Mouse (Mus musculus) erythroblast, embryonic 14.5 days (primary cell): ENCODE results near the gene Azin2.

Source experiments
- GATA1 ChIP-seq: IDR thresholded peaks from 2 replicates; pipeline ENCODE4 v1.6.1; 2012; ENCODE audit warnings: low read length, inconsistent platforms, mixed read lengths
- TAL1 ChIP-seq: IDR thresholded peaks from 3 replicates; pipeline ENCODE4 v1.6.1; 2012; ENCODE audit warnings: low read length, inconsistent platforms, mixed read lengths

DNA sequence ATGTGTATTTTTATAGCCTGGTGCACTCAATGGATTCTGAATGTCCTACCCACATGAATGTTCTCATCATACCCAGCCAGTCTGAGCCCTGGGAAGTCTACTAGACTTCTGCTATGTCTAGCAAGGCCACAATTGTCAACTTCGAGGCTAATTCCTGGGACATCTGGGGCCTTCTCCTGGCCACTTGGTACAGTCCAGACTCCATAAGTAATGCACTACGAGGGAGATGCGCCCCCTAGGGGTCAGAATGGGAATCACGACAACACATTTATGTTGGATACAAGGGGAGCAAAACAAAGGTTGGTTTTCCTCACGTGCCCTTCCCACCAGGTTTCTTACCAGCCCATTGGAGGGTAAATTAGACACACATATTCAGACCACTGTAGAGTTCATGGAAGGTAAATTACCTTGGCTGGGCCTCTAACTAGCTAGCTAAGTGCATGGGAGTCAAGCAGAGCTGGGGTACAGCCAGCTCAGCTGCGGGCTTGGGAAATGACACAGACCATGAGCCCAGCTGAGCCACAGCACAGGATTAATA, 14.0 kb downstream of the Azin2 start:
- TF ChIP-seq GATA1 (no peak), TAL1 (no peak)
